Mouse (Mus musculus) heart, embryonic 11.5 days (tissue): ENCODE data around the gene Bub1b. TPM values are rescaled to one million over a fixed set of nuclear protein-coding genes. Genes with fewer than 3 reads are reported as not detected.
A peak's percentile ranks its signal among the peaks of the same experiment; 100 is the strongest.

Experiments used
- ATAC-seq: fragments of 200-750 bp; cut with Nextera tagmentation; replicated peaks from 2 replicates; pipeline ENCODE4 v1.8.0; 2017; ENCODE audit warnings: moderate library complexity; ENCODE audit not compliant: insufficient number of reproducible peaks, low FRiP score, low TSS enrichment
- H3K27ac ChIP-seq: fragments of 300-500 bp; sonication (generic); 2 replicates; pipeline ENCODE4 v1.5.1; 2014; ENCODE audit warnings: mild to moderate bottlenecking, low read depth, low read length
- H3K27me3 ChIP-seq: fragments of 300-500 bp; sonication (generic); 2 replicates; pipeline ENCODE4 v1.6.1; 2014; ENCODE audit warnings: mild to moderate bottlenecking, low read length, mixed read lengths; ENCODE audit not compliant: control insufficient read depth, insufficient read depth
- H3K36me3 ChIP-seq: fragments of 300-500 bp; sonication (generic); 2 replicates; pipeline ENCODE4 v1.6.1; 2014; ENCODE audit warnings: mild to moderate bottlenecking, low read length, moderate library complexity, mixed read lengths; ENCODE audit not compliant: control insufficient read depth, insufficient read depth
- H3K4me1 ChIP-seq: fragments of 300-500 bp; sonication (generic); 2 replicates; pipeline ENCODE4 v1.6.1; 2014; ENCODE audit warnings: low read length; ENCODE audit not compliant: control insufficient read depth, insufficient read depth
- H3K4me2 ChIP-seq: fragments of 300-500 bp; sonication (generic); 2 replicates; pipeline ENCODE4 v1.6.1; 2014; ENCODE audit warnings: mild to moderate bottlenecking, moderate library complexity
- H3K4me3 ChIP-seq: fragments of 300-500 bp; sonication (generic); 2 replicates; pipeline ENCODE4 v1.5.1; 2014; ENCODE audit warnings: low read depth, low read length
- H3K9ac ChIP-seq: fragments of 300-500 bp; sonication (generic); 2 replicates; pipeline ENCODE4 v1.6.1; 2014; ENCODE audit warnings: mild to moderate bottlenecking, low read depth, low read length, moderate library complexity
- H3K9me3 ChIP-seq: fragments of 300-500 bp; sonication (generic); replicated peaks from 2 replicates; pipeline ENCODE4 v1.6.1; 2016; ENCODE audit warnings: low read length; ENCODE audit not compliant: control insufficient read depth
- WGBS: fragments of 180-500 bp; shearing (Covaris S2); extraction: QIAGEN DNeasy Blood & Tissue Kit; methylation state at CpG from one replicate; pipeline ENCODE4 v1.1.7; 2014; ENCODE audit not compliant: insufficient replicate concordance; 5-methylcytosine and 5-hydroxymethylcytosine counted together
- polyA plus RNA-seq: library from polyadenylated mRNA; unstranded; fragments of >200 nt; fragmentation: Nextera tagmentation; extraction: Ambion mirVana; gene quantifications from 2 replicates; pipeline ENCODE4 v1.2.1, GENCODE M21; 2014

Bub1b gene
- polyA plus RNA-seq, 1 experiment from 2014 or later: 67.3 TPM

DNA sequence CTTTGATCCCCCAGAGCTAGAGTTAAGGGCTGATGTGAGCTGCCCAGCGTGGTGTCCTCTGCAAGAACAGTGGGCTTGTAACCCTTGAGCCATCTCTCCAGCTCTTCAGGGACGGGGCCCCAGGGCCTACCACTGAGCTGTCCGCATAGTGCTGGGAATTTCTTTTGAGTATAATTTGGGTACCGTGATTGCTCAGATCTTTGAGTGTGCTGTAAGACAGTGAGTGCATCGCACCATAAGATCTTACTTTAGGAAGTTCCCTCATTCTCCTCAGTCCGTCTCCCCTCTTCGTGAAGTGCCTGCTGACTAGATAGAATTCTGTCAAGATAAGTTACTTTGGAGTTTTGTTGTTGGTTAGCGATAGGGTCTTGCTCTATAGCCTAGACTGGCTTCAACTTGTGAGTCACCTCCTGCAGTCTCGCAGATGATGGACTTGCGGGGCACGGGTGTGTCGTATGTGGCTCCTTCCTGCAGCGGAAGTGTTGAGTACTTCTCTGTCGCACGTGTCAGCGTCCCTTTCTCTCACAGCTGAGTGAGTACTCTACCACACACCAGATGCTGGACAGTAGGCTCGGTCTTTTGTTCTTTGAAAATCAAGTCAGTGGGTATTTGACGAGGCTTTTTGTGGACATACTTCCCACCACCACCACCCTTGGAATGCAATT, 3.7 kb downstream of the Bub1b start:
- H3K36me3 ChIP-seq: peaks cover 24% of the 10 kb centered on the region
- 0 out of 2 replicates have a peak overlapping the region, but pooled peaks have one; percentile 6 for H3K4me2 ChIP-seq
- no peak for ATAC-seq

DNA sequence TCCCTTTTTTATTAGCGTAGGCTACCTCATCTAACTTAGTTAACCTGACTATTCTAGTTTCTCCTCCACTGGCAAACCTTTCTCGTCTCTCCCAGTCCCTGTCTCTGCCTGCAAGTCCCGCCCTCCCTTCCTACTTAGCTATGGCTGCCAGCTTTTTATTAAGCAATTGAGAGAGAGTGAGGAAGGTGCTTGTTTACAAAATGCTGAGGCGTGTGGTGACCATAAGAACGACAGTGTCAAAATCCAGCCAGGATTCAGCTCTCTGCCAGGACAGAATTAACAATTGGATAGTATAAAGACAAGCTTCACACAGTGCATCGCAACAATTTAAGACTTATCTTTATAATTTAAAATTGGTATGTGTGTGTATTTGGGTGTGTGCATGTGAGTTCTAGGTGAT, 6.1 kb downstream of the Bub1b start:
- H3K36me3 ChIP-seq: peaks cover 24% of the 10 kb centered on the region
- H3K4me1 ChIP-seq: peaks cover 23% of the 10 kb centered on the region
- no peak overlapping the region for H3K4me2 ChIP-seq
- ATAC-seq: no peak
- H3K27me3 ChIP-seq: no peaks in the 10 kb centered on the region
- H3K9me3 ChIP-seq: no peaks in the 10 kb centered on the region
- 92% methylated on average over 6 of the region's 6 CpGs for WGBS
- H3K4me3 ChIP-seq: no peak overlapping the region
- H3K27ac ChIP-seq: no peak overlapping the region
- no peak overlapping the region for H3K9ac ChIP-seq

More for the DNA sequence above, 3.7 kb downstream of the Bub1b start:
- H3K27ac ChIP-seq: no peak overlapping the region
- no peak overlapping the region for H3K4me3 ChIP-seq
- H3K4me1 ChIP-seq: peaks cover 25% of the 10 kb centered on the region
- H3K9me3 ChIP-seq: no peaks in the 10 kb centered on the region
- no peak overlapping the region for H3K9ac ChIP-seq
- WGBS: 71% methylated on average over 18 of the region's 18 CpGs
- no peaks in the 10 kb centered on the region for H3K27me3 ChIP-seq

DNA sequence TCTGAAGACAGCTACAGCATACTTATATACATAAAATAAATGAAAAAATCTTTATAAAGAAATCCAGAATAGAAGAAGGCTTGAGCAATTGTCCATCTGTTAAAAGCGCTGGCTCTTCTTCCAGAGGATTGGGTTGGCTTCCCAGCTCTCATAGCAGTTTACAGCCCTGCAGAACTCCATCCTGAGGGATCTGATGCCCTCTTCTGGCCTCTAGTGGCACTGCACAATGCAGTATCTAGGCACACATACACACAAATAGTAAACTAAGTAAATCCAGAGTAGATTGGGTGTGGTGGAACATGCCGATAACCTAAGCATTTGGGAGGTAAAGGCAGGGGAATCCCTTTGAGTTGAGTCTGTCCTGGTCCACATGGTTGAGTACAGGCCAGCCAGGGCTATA, 8.0 kb downstream of the Bub1b start:
- ATAC-seq: no peak
- H3K4me2 ChIP-seq: no peak overlapping the region
- 75% methylated on average over 2 of the region's 2 CpGs for WGBS
- no peak overlapping the region for H3K27ac ChIP-seq
- no peak overlapping the region for H3K4me3 ChIP-seq
- H3K9ac ChIP-seq: no peak overlapping the region
- H3K4me1 ChIP-seq: peaks cover 6% of the 10 kb centered on the region
- H3K36me3 ChIP-seq: peaks cover 20% of the 10 kb centered on the region
- H3K9me3 ChIP-seq: no peaks in the 10 kb centered on the region
- H3K27me3 ChIP-seq: no peaks in the 10 kb centered on the region

DNA sequence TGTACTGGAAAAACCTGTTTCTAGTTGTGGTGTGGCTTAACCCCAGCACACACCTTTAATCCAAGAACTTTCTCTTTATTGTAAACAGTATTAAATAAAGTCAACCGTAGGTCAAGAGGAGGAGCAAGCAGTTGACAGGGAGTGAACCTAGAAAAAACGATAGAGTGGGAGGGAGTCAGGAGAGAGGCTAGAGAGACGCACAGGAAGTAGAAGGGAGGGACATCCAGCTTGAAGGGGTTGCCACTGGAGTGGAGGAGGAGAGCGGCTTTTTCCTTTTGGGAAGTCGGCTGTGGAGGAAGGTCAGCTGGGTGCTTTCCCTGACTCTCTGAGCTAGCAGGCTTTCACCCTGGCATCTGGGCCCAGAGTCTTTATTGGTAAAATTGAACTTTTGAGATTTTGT, 9.0 kb downstream of the Bub1b start:
- ATAC-seq: no peak
- H3K4me1 ChIP-seq: no peaks in the 10 kb centered on the region
- no peak overlapping the region for H3K4me3 ChIP-seq
- H3K9me3 ChIP-seq: no peaks in the 10 kb centered on the region
- no peak overlapping the region for H3K9ac ChIP-seq
- no peak overlapping the region for H3K4me2 ChIP-seq
- no peak overlapping the region for H3K27ac ChIP-seq
- H3K27me3 ChIP-seq: no peaks in the 10 kb centered on the region
- peaks cover 20% of the 10 kb centered on the region for H3K36me3 ChIP-seq
- WGBS: 79% methylated on average over 5 of the region's 5 CpGs

DNA sequence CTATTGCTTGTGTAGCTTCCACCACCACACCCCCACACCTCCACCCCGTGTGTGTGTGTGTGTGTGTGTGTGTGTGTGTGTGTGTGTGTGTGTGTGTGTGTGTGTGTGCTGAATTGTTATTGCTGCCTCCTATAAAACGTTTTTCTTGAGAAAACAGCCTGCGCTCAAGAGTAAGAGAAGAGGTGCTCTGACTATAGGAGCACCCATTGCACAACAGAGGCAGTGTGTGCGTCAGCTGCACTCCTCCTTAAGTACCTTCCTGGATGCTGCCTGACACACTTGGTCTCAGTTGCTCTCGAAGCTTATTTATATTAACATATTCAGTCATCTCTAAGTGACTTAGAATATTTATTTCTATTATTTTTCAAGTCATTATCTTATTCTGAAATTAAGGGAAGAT, 20.0 kb downstream of the Bub1b start:
- 83% methylated on average over 5 of the region's 5 CpGs for WGBS
- H3K9me3 ChIP-seq: no peaks in the 10 kb centered on the region
- no peak overlapping the region for H3K4me2 ChIP-seq
- H3K9ac ChIP-seq: no peak overlapping the region
- no peaks in the 10 kb centered on the region for H3K27me3 ChIP-seq
- no peaks in the 10 kb centered on the region for H3K4me1 ChIP-seq
- H3K4me3 ChIP-seq: no peak overlapping the region
- H3K27ac ChIP-seq: no peak overlapping the region
- peaks cover 46% of the 10 kb centered on the region for H3K36me3 ChIP-seq
- ATAC-seq: no peak

DNA sequence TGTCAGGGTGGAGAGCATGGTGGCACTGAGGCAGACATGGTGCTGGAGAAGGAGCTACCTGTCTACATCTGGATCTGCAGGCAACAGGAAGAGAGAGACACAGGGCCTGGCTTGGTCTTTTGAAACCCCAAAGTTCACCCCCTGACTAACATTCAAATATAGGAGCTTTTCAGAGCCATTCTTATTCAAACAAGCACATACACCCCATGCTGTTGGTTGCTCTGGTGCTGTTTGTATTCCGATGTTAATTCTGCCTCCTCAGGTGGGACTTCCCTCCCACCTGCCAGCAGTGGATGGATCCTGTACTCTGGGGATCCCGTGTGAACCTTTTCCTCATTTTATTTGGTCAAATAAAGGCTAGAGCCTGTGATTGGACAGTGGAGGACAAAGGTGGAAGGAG, 22.1 kb downstream of the Bub1b start:
- Histone ChIP-seq H3K9me3 (no peaks in the 10 kb centered on the region), H3K9ac (no peak overlapping the region), H3K4me1 (no peaks in the 10 kb centered on the region), H3K27me3 (no peaks in the 10 kb centered on the region), H3K27ac (no peak overlapping the region), H3K4me3 (no peak overlapping the region), H3K36me3 (peaks cover 35% of the 10 kb centered on the region), H3K4me2 (no peak overlapping the region)
- 86% methylated on average over 2 of the region's 2 CpGs for WGBS
- no peak for ATAC-seq

DNA sequence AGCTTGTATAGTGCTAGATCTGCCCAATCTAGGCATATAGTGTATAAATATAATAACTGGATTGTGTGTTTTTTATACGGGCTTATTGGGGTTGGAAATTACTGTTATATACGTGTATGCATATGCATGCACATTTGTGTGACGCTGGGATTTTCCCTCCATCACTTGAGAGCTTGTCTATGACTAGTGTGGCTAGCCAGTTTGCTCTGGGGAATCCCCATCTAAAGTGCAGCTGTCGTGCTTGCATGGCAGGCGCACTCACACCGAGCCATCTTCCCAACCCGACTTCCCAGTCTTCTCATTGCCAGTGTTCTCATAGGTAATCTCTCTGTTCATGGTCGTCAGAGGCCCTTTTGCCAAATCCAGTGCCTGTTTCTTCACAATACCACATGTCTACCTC, 22.6 kb downstream of the Bub1b start:
- Histone ChIP-seq H3K9me3 (no peaks in the 10 kb centered on the region), H3K27me3 (no peaks in the 10 kb centered on the region), H3K9ac (no peak overlapping the region), H3K4me1 (no peaks in the 10 kb centered on the region), H3K36me3 (peaks cover 29% of the 10 kb centered on the region), H3K4me3 (no peak overlapping the region), H3K4me2 (no peak overlapping the region), H3K27ac (no peak overlapping the region)
- 89% methylated on average over 8 of the region's 8 CpGs for WGBS
- ATAC-seq: no peak

DNA sequence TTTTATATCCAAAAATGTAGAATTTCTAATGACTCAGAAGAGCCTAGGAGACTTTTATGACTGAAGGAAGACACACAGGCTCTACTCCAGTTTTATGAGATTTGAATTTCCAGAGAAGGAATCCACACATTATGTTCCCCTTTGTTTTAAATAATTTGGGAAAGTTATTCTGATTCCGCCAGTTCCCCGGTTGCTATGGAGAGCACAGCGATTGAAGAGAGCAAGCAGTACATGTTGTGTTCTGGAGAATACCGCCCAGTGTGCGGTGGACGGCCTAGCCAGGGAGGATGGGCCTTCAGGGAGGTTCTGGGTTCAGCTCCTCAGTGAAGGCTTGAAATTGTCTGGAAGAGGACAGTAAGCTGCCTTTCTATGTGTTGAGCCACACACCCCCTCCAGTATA, 31.3 kb downstream of the Bub1b start:
- no peak overlapping the region for H3K9ac ChIP-seq
- no peak overlapping the region for H3K4me2 ChIP-seq
- no peaks in the 10 kb centered on the region for H3K9me3 ChIP-seq
- 95% methylated on average over 6 of the region's 6 CpGs for WGBS
- no peak overlapping the region for H3K27ac ChIP-seq
- ATAC-seq: no peak
- H3K4me3 ChIP-seq: no peak overlapping the region
- H3K4me1 ChIP-seq: no peaks in the 10 kb centered on the region
- peaks cover 32% of the 10 kb centered on the region for H3K36me3 ChIP-seq
- H3K27me3 ChIP-seq: no peaks in the 10 kb centered on the region

DNA sequence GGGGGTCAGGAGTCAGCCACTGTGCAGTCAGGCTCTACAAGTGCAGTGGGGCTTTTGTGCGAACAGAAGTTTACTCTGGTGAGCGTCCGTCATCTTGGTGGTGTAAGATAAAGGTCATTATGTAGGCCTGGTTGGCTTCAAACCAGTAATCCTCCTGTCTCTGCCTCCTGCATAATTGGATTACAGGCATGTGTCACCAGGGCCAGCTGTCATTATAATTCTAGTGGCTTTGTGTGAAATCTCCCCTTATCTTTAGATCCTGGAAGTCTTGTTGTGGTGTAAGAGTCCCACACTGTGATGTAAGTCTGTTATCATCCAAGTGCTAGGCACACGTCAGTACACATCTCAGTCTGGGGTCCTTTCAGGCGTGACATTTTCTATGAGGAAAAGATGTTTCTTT, 35.4 kb downstream of the Bub1b start:
- H3K4me1 ChIP-seq: no peaks in the 10 kb centered on the region
- ATAC-seq: no peak
- WGBS: 46% methylated on average over 5 of the region's 5 CpGs
- H3K9ac ChIP-seq: no peak overlapping the region
- H3K27me3 ChIP-seq: no peaks in the 10 kb centered on the region
- no peak overlapping the region for H3K27ac ChIP-seq
- no peak overlapping the region for H3K4me2 ChIP-seq
- H3K9me3 ChIP-seq: no peaks in the 10 kb centered on the region
- no peak overlapping the region for H3K4me3 ChIP-seq
- H3K36me3 ChIP-seq: peaks cover 35% of the 10 kb centered on the region
